Comparison of ENCODE assay signal across 11 mouse cellular contexts in the genomic region with DNA sequence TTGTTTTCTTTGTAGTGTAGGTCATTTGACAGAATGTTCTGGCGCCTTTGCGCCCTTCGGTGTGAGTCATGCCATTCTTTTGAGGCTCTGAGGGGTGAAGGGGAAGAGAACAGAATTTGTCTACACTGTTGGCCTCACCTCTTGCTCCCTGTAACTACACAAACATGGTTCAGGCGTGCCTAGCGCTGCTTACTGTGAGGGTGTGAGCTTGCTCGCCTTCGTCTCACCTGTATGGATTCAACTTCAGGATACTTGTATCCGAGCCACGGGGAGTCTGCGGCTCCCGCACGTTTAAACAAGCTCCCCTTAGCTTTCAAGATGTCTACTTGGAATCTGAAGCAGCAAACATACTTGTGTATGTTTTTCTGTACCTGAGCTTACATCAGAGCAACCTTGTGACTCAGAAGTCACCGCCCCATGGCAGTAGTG. TPM values are rescaled to one million over a fixed set of nuclear protein-coding genes. Genes with fewer than 3 reads are reported as not detected.
A peak's percentile ranks its signal among the peaks of the same experiment; 100 is the strongest.
DNase-seq lines count a peak whose midpoint lies in the region; ATAC-seq and TF ChIP-seq lines count a peak whose summit lies in the region.
"Had no signal": no experiment of that assay in that cellular context is flagged by ENCODE, and none has a peak within 500 bp of the region (broad histone marks: within the 10 kb centered on the region; RNA-seq: fewer than 3 reads in every experiment).

No protein-coding gene starts in this region.

- peaks cover 24% of the 10 kb centered on the region for H3K36me3 ChIP-seq in forebrain, embryonic 10.5 days (replicated peaks)
- H3K36me3 ChIP-seq in forebrain, embryonic 14.5 days (ENCODE audit: control insufficient read depth, insufficient read depth, low read length), result peaks cover 19% of the 10 kb centered on the region
- peaks cover 23% of the 10 kb centered on the region for H3K36me3 ChIP-seq in liver, adult 2 months (ENCODE audit: control insufficient read depth, insufficient read depth, low read length)
- H3K36me3 ChIP-seq in embryonic facial prominence, embryonic 13.5 days, result peaks cover 22% of the 10 kb centered on the region
- H3K36me3 ChIP-seq in lung, postnatal 0 days (ENCODE audit: insufficient read depth, low read length), result peaks cover 15% of the 10 kb centered on the region

- no peak for ATAC-seq in forebrain, embryonic 14.5 days
- ATAC-seq in embryonic facial prominence, embryonic 13.5 days (ENCODE audit: insufficient number of reproducible peaks, insufficient read depth, low FRiP score, low TSS enrichment, low read depth), result no peak
- peak; percentile 76 for ATAC-seq in lung, postnatal 0 days

- DNase-seq in forebrain, embryonic 10.5 days (ENCODE audit: extremely low spot score, low spot score), result no peak
- no peak for DNase-seq in forebrain, embryonic 14.5 days (ENCODE audit: low spot score)
- DNase-seq in liver, adult 2 months (ENCODE audit: extremely low read depth, low read depth, low spot score), result peak; percentile 98
- DNase-seq in liver, result no peak
- no peak for DNase-seq in lung, postnatal 0 days (ENCODE audit: low spot score)
- DNase-seq in embryo, embryonic 10.5 days (ENCODE audit: low spot score), result no peak
- no peak for DNase-seq in cerebellum, adult 11-12 months
- DNase-seq: B cell, adult 2 months; cerebellum, postnatal 25 days; right cerebral cortex, postnatal 25 days had no signal

- no peak overlapping the region for H3K9ac ChIP-seq in forebrain, embryonic 14.5 days (ENCODE audit: low read length)
- H3K9ac ChIP-seq in liver, adult 2 months (ENCODE audit: low read depth, low read length), result no peak overlapping the region
- H3K9ac ChIP-seq in embryonic facial prominence, embryonic 13.5 days, result no peak overlapping the region
- H3K9ac ChIP-seq in lung, postnatal 0 days (replicated peaks; ENCODE audit: low read depth), result no peak overlapping the region

- H3K4me2 ChIP-seq in forebrain, embryonic 14.5 days (ENCODE audit: low read length), result no peak overlapping the region
- H3K4me2 ChIP-seq in embryonic facial prominence, embryonic 13.5 days, result no peak overlapping the region
- no peak overlapping the region for H3K4me2 ChIP-seq in lung, postnatal 0 days (replicated peaks; ENCODE audit: low read depth, low read length)

- 86% methylated on average over 13 of the region's 13 CpGs for WGBS in forebrain, embryonic 10.5 days
- 83% methylated on average over 13 of the region's 13 CpGs for WGBS in forebrain, embryonic 14.5 days
- WGBS in liver, adult 2 months, result 28% methylated on average over 13 of the region's 13 CpGs
- WGBS in embryonic facial prominence, embryonic 13.5 days, result 75% methylated on average over 13 of the region's 13 CpGs
- WGBS in lung, postnatal 0 days, result 51% methylated on average over 13 of the region's 13 CpGs

- H3K9me3 ChIP-seq in forebrain, embryonic 10.5 days, result no peaks in the 10 kb centered on the region
- no peaks in the 10 kb centered on the region for H3K9me3 ChIP-seq in forebrain, embryonic 14.5 days (replicated peaks; ENCODE audit: control insufficient read depth, low read length)
- no peaks in the 10 kb centered on the region for H3K9me3 ChIP-seq in embryonic facial prominence, embryonic 13.5 days
- no peaks in the 10 kb centered on the region for H3K9me3 ChIP-seq in lung, postnatal 0 days (ENCODE audit: low read length)

- peak; percentile 5; the same call in 1 of the 2 replicates for TF ChIP-seq CTCF in liver, adult 2 months (IDR thresholded peaks at IDR 0.05; ENCODE audit: low read depth, low read length)
- TF ChIP-seq CTCF in lung, postnatal 0 days (IDR thresholded peaks at IDR 0.05), result no peak

- TF ChIP-seq EP300 in lung, postnatal 0 days (IDR thresholded peaks at IDR 0.05), result peak; percentile 72

- H3K27ac ChIP-seq in forebrain, embryonic 10.5 days, result peak overlapping the region; percentile 74
- H3K27ac ChIP-seq in forebrain, embryonic 14.5 days (ENCODE audit: low read depth, low read length), result no peak overlapping the region
- peak overlapping the region; percentile 14 for H3K27ac ChIP-seq in liver, adult 2 months (replicated peaks; ENCODE audit: insufficient read depth, low read depth, low read length)
- peak overlapping the region; percentile 73 for H3K27ac ChIP-seq in embryonic facial prominence, embryonic 13.5 days
- H3K27ac ChIP-seq in lung, postnatal 0 days (ENCODE audit: low read length), result peak overlapping the region; percentile 88

- peaks cover 33% of the 10 kb centered on the region for H3K4me1 ChIP-seq in forebrain, embryonic 10.5 days
- H3K4me1 ChIP-seq in forebrain, embryonic 14.5 days (ENCODE audit: control insufficient read depth, insufficient read depth, low read length), result no peaks in the 10 kb centered on the region; the same call in 1 of the 2 replicates
- no peaks in the 10 kb centered on the region for H3K4me1 ChIP-seq in liver, adult 2 months (ENCODE audit: control insufficient read depth, insufficient read depth, low read length)
- peaks cover 43% of the 10 kb centered on the region for H3K4me1 ChIP-seq in embryonic facial prominence, embryonic 13.5 days
- peaks cover 28% of the 10 kb centered on the region; the same call in 1 of the 2 replicates for H3K4me1 ChIP-seq in lung, postnatal 0 days (ENCODE audit: insufficient read depth, low read depth, low read length)

- no peaks in the 10 kb centered on the region for H3K79me2 ChIP-seq in liver, adult 2 months (ENCODE audit: control insufficient read depth, insufficient read depth, low read length)

- H3K27me3 ChIP-seq in forebrain, embryonic 10.5 days (ENCODE audit: poor library complexity, severe bottlenecking), result no peaks in the 10 kb centered on the region
- H3K27me3 ChIP-seq in forebrain, embryonic 14.5 days (replicated peaks; ENCODE audit: control insufficient read depth, insufficient read depth, low read length), result no peaks in the 10 kb centered on the region
- no peaks in the 10 kb centered on the region for H3K27me3 ChIP-seq in liver, adult 2 months (ENCODE audit: control insufficient read depth, insufficient read depth, low read length)
- no peaks in the 10 kb centered on the region for H3K27me3 ChIP-seq in embryonic facial prominence, embryonic 13.5 days
- H3K27me3 ChIP-seq in lung, postnatal 0 days (replicated peaks; ENCODE audit: insufficient read depth, low read length), result no peaks in the 10 kb centered on the region

- TF ChIP-seq POLR2A in liver, adult 2 months (IDR thresholded peaks at IDR 0.05; ENCODE audit: extremely low read depth, insufficient read depth, low read length), result no peak

- no peak overlapping the region for H3K4me3 ChIP-seq in forebrain, embryonic 10.5 days
- H3K4me3 ChIP-seq in forebrain, embryonic 14.5 days (ENCODE audit: low read depth, low read length), result no peak overlapping the region
- no peak overlapping the region for H3K4me3 ChIP-seq in liver, adult 2 months (ENCODE audit: insufficient read depth, low read depth, low read length)
- no peak overlapping the region for H3K4me3 ChIP-seq in embryonic facial prominence, embryonic 13.5 days
- no peak overlapping the region for H3K4me3 ChIP-seq in lung, postnatal 0 days (ENCODE audit: low read depth, low read length)

RNA-seq across cellular contexts. Expression of gene Errfi1, which starts 17.3 kb away (rescaled TPM):
- 16.5 and 18.7 TPM in 2 replicates for polyA plus RNA-seq in forebrain, embryonic 10.5 days (2016; fragmentation: Nextera tagmentation; extraction: Ambion mirVana)
- polyA plus RNA-seq in forebrain, embryonic 14.5 days (2014; fragmentation: Nextera tagmentation; extraction: Ambion mirVana), result 17.4 and 19.1 TPM in 2 replicates
- total RNA-seq in liver, adult 2 months (2014; rRNA removed), result 589 and 661 TPM in 2 replicates
- polyA plus RNA-seq in liver, adult 2 months (2012; rRNA removed), result 259 and 295 TPM in 2 replicates
- 23.1 and 25.8 TPM in 2 replicates for polyA plus RNA-seq in embryonic facial prominence, embryonic 13.5 days (2015; fragmentation: Nextera tagmentation; extraction: Ambion mirVana)
- 104 and 106 TPM in 2 replicates for polyA plus RNA-seq in lung, postnatal 0 days (2015; fragmentation: Nextera tagmentation; extraction: Ambion mirVana)

RNA-seq across cellular contexts. Expression of gene Park7, which starts 43.3 kb away (rescaled TPM):
- 497 and 502 TPM in 2 replicates for polyA plus RNA-seq in forebrain, embryonic 10.5 days (2016; fragmentation: Nextera tagmentation; extraction: Ambion mirVana)
- 447 and 495 TPM in 2 replicates for polyA plus RNA-seq in forebrain, embryonic 14.5 days (2014; fragmentation: Nextera tagmentation; extraction: Ambion mirVana)
- total RNA-seq in liver, adult 2 months (2014; rRNA removed), result 281 and 324 TPM in 2 replicates
- polyA plus RNA-seq in liver, adult 2 months (2012; rRNA removed), result 148 and 191 TPM in 2 replicates
- 449 and 477 TPM in 2 replicates for polyA plus RNA-seq in embryonic facial prominence, embryonic 13.5 days (2015; fragmentation: Nextera tagmentation; extraction: Ambion mirVana)
- polyA plus RNA-seq in lung, postnatal 0 days (2015; fragmentation: Nextera tagmentation; extraction: Ambion mirVana), result 229 and 241 TPM in 2 replicates

RNA-seq across cellular contexts. Expression of gene Tnfrsf9, which starts 43.4 kb away (rescaled TPM):
- polyA plus RNA-seq in forebrain, embryonic 10.5 days (2016; fragmentation: Nextera tagmentation; extraction: Ambion mirVana), result 0.32 and 0.49 TPM in 2 replicates
- 0.11 TPM in 1 of 2 replicates, not detected in the other for polyA plus RNA-seq in forebrain, embryonic 14.5 days (2014; fragmentation: Nextera tagmentation; extraction: Ambion mirVana)
- total RNA-seq in liver, adult 2 months (2014; rRNA removed), result 0.07 and 0.09 TPM in 2 replicates
- 0.05 and 0.15 TPM in 2 replicates for polyA plus RNA-seq in liver, adult 2 months (2012; rRNA removed)
- 0.39 and 0.51 TPM in 2 replicates for polyA plus RNA-seq in embryonic facial prominence, embryonic 13.5 days (2015; fragmentation: Nextera tagmentation; extraction: Ambion mirVana)
- 1.1 and 4.4 TPM in 2 replicates for polyA plus RNA-seq in lung, postnatal 0 days (2015; fragmentation: Nextera tagmentation; extraction: Ambion mirVana)
